ENCODE assay signal across 8 mouse cellular contexts in the genomic region with DNA sequence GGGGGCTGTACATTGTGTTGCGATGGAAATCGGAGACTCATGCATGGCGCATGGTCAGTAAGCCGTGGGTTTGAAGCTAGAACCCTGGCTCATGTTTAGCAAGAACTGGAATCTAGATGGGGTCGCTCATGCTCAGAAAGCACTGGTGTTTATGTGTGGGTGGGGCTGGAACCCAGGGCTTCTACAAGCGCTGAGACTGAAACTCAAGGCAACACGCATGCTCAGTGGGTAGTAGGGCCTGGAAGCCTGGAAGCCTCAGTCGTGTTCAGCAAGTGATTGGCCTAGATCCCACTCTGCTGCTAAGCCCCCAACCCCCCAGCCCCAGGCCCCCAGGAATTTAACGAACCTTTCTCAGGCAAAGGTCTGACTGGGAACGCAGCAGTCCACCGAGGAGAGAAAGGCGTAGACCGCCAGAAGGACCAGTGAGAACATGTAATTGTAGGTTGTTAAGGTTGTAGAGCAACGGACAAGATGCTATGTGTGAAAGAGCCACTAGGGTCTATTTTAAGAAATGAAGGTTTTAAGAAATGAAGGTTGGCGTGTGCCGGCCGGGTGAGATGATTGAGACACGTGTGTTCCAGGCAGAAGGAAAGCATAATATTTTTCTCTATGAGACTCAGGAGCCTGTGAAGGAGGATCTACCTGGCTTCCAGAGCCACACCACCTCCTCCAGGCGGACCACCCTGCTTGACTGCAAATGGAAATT. TPM values are rescaled to one million over a fixed set of nuclear protein-coding genes. Genes with fewer than 3 reads are reported as not detected.
DNase-seq lines count a peak whose midpoint lies in the region; ATAC-seq lines count a peak whose summit lies in the region.

No protein-coding gene starts in this region.

- peak; percentile 24 to 26 for DNase-seq in frontal cortex, postnatal 36 days (ENCODE audit: low spot score in 2 of 2)
- no peak for DNase-seq in frontal cortex, postnatal 10 days (ENCODE audit: low spot score in 2 of 2)
- peak; percentile 34 to 45 for DNase-seq in right cerebral cortex, adult 2 months (ENCODE audit: low spot score in 2 of 2)
- DNase-seq in right cerebral cortex, postnatal 4 days = no peak
- DNase-seq in urinary bladder, postnatal 25 days (ENCODE audit: low spot score) = no peak
- DNase-seq in urinary bladder, postnatal 4 days (ENCODE audit: low spot score in 2 of 2) = no peak

- ATAC-seq in intestine, embryonic 15.5 days = no peak
- ATAC-seq in neural tube, embryonic 13.5 days (ENCODE audit: low read depth) = no peak

- no peaks in the 10 kb centered on the region for H3K27me3 ChIP-seq in intestine, embryonic 15.5 days (replicated peaks)
- H3K27me3 ChIP-seq in neural tube, embryonic 13.5 days = no peaks in the 10 kb centered on the region

- H3K4me1 ChIP-seq in intestine, embryonic 15.5 days (replicated peaks) = peaks cover 15% of the 10 kb centered on the region
- peaks cover 27% of the 10 kb centered on the region for H3K4me1 ChIP-seq in neural tube, embryonic 13.5 days (replicated peaks)

- no peak overlapping the region for H3K9ac ChIP-seq in intestine, embryonic 15.5 days
- H3K9ac ChIP-seq in neural tube, embryonic 13.5 days = peak overlapping the region; percentile 82; the same call in 1 of the 2 replicates

- WGBS in intestine, embryonic 15.5 days = 82% methylated on average over 19 of the region's 19 CpGs
- 83% methylated on average over 19 of the region's 19 CpGs for WGBS in neural tube, embryonic 13.5 days

- H3K36me3 ChIP-seq in intestine, embryonic 15.5 days = no peaks in the 10 kb centered on the region
- no peaks in the 10 kb centered on the region; the same call in 1 of the 2 replicates for H3K36me3 ChIP-seq in neural tube, embryonic 13.5 days

- no peak overlapping the region for H3K27ac ChIP-seq in intestine, embryonic 15.5 days
- no peak overlapping the region for H3K27ac ChIP-seq in neural tube, embryonic 13.5 days (replicated peaks)

- peak overlapping the region; percentile 85 for H3K4me2 ChIP-seq in intestine, embryonic 15.5 days (replicated peaks)
- H3K4me2 ChIP-seq in neural tube, embryonic 13.5 days = peak overlapping the region; percentile 92

- no peaks in the 10 kb centered on the region for H3K9me3 ChIP-seq in intestine, embryonic 15.5 days
- H3K9me3 ChIP-seq in neural tube, embryonic 13.5 days = no peaks in the 10 kb centered on the region

- no peak overlapping the region for H3K4me3 ChIP-seq in intestine, embryonic 15.5 days (replicated peaks)
- peak overlapping the region; percentile 69 for H3K4me3 ChIP-seq in neural tube, embryonic 13.5 days

RNA-seq across cellular contexts. Expression of a gene that starts 1.9 kb away (rescaled TPM):
- polyA plus RNA-seq in intestine, embryonic 15.5 days (2015; fragmentation: Nextera tagmentation; extraction: Ambion mirVana) = 48.1 and 52.0 TPM in 2 replicates
- polyA plus RNA-seq in neural tube, embryonic 13.5 days (2015; fragmentation: Nextera tagmentation; extraction: Ambion mirVana) = 70.1 and 73.1 TPM in 2 replicates

RNA-seq across cellular contexts. Expression of a gene that starts 10.2 kb away (rescaled TPM):
- polyA plus RNA-seq in intestine, embryonic 15.5 days (2015; fragmentation: Nextera tagmentation; extraction: Ambion mirVana) = 106 and 115 TPM in 2 replicates
- polyA plus RNA-seq in neural tube, embryonic 13.5 days (2015; fragmentation: Nextera tagmentation; extraction: Ambion mirVana) = 0.89 and 1.1 TPM in 2 replicates

RNA-seq across cellular contexts. Expression of a gene that starts 31.2 kb away (rescaled TPM):
- polyA plus RNA-seq in intestine, embryonic 15.5 days (2015; fragmentation: Nextera tagmentation; extraction: Ambion mirVana) = 38.4 and 42.1 TPM in 2 replicates
- polyA plus RNA-seq in neural tube, embryonic 13.5 days (2015; fragmentation: Nextera tagmentation; extraction: Ambion mirVana) = 95.5 and 114 TPM in 2 replicates

RNA-seq across cellular contexts. Expression of a gene that starts 34.6 kb away (rescaled TPM):
- 11.1 and 15.4 TPM in 2 replicates for polyA plus RNA-seq in intestine, embryonic 15.5 days (2015; fragmentation: Nextera tagmentation; extraction: Ambion mirVana)
- polyA plus RNA-seq in neural tube, embryonic 13.5 days (2015; fragmentation: Nextera tagmentation; extraction: Ambion mirVana) = 11.1 and 15.1 TPM in 2 replicates

RNA-seq across cellular contexts. Expression of a gene that starts 45.3 kb away (rescaled TPM):
- polyA plus RNA-seq in intestine, embryonic 15.5 days (2015; fragmentation: Nextera tagmentation; extraction: Ambion mirVana) = 143 and 150 TPM in 2 replicates
- polyA plus RNA-seq in neural tube, embryonic 13.5 days (2015; fragmentation: Nextera tagmentation; extraction: Ambion mirVana) = 226 and 229 TPM in 2 replicates

Comparison
In these comparisons a context has a peak if more than half of its experiments do, and no peak if none do; other contexts are left out.
1. DNase-seq: peak in frontal cortex, postnatal 36 days (2 of 2) and right cerebral cortex, adult 2 months (2 of 2); none in frontal cortex, postnatal 10 days (0 of 2), right cerebral cortex, postnatal 4 days (single experiment), urinary bladder, postnatal 25 days (single experiment) and urinary bladder, postnatal 4 days (0 of 2).
2. RNA of a gene that starts 10.2 kb away (polyA plus RNA-seq): 106 to 115 TPM in intestine, embryonic 15.5 days; 0.89 to 1.1 TPM in neural tube, embryonic 13.5 days; every median in the first group is over 10 times any median in the second.